Mouse (Mus musculus) olfactory bulb, adult 2 months (tissue): Measurements from ENCODE around the gene Olfr342. TPM values are rescaled to one million over a fixed set of nuclear protein-coding genes. Genes with fewer than 3 reads are reported as not detected.

Experiments
- H3K27ac ChIP-seq: fragments of 200-500 bp; 2 replicates; pipeline ENCODE4 v1.5.1; 2012; ENCODE audit warnings: low read depth, low read length; ENCODE audit not compliant: insufficient read depth
- H3K4me1 ChIP-seq: fragments of 200-500 bp; 2 replicates; pipeline ENCODE4 v1.6.1; 2012; ENCODE audit warnings: low read length; ENCODE audit not compliant: control insufficient read depth, insufficient read depth
- H3K4me3 ChIP-seq: fragments of 200-500 bp; 2 replicates; pipeline ENCODE4 v1.5.1; 2012; ENCODE audit warnings: mild to moderate bottlenecking, low read depth, low read length, moderate library complexity; ENCODE audit not compliant: insufficient read depth
- CTCF ChIP-seq: fragments of 200-500 bp; IDR thresholded peaks from 2 replicates; pipeline ENCODE4 v1.5.1; 2012; ENCODE audit warnings: low read depth, mild to moderate bottlenecking, low read length, moderate library complexity; ENCODE audit not compliant: insufficient read depth
- POLR2A ChIP-seq: fragments of 200-500 bp; IDR thresholded peaks from 2 replicates; pipeline ENCODE4 v1.6.1; 2012; ENCODE audit warnings: mild to moderate bottlenecking, low read depth, low read length, moderate library complexity; ENCODE audit not compliant: insufficient read depth
- WGBS: fragments of 180-500 bp; shearing (Covaris S2); methylation state at CpG from one replicate; pipeline ENCODE4 v1.1.7; 2018; 5-methylcytosine and 5-hydroxymethylcytosine counted together
- polyA plus RNA-seq: library from polyadenylated mRNA; stranded (reverse); fragments of >200 nt; gene quantifications from 2 replicates; pipeline ENCODE4 v1.2.4, GENCODE M21; 2012; ENCODE audit warnings: low replicate concordance; ENCODE audit not compliant: missing spikeins, insufficient read depth, insufficient read length

Olfr342 gene
- not detected in 2 replicates for polyA plus RNA-seq

- WGBS = 59% methylated on average over 3 of the region's 3 CpGs
- no peak within 1 kb of the TSS for H3K27ac ChIP-seq
- no peak within 1 kb of the TSS for H3K4me3 ChIP-seq
- no peaks in the 10 kb centered on the region for H3K4me1 ChIP-seq
- TF ChIP-seq POLR2A = no peak
- TF ChIP-seq CTCF = no peak
Measured at GRCm38 (mm10) chr2:36524698-36525097, at the start of gene Olfr342. Olfr342 (plus strand) TSS chr2:36524998.

- TF ChIP-seq CTCF (no peak), POLR2A (no peak)
- Histone ChIP-seq H3K27ac (no peak within 1 kb of the TSS), H3K4me3 (no peak within 1 kb of the TSS), H3K4me1 (no peaks in the 10 kb centered on the region)
Measured at GRCm38 (mm10) chr2:36482368-36482767, 42.4 kb upstream of the Olfr342 start, which contains the start of gene Olfr341. Olfr341 (minus strand) TSS chr2:36482468.

- Histone ChIP-seq H3K4me1 (no peaks in the 10 kb centered on the region), H3K27ac (no peak overlapping the region), H3K4me3 (no peak overlapping the region)
- TF ChIP-seq POLR2A (no peak), CTCF (no peak)
Measured at GRCm38 (mm10) chr2:36565156-36565555, 40.4 kb downstream of the Olfr342 start.

- 84% methylated on average over 1 of the region's 1 CpGs for WGBS
- TF ChIP-seq POLR2A (no peak), CTCF (no peak)
- H3K4me1 ChIP-seq = no peaks in the 10 kb centered on the region
- no peak within 1 kb of the TSS for H3K4me3 ChIP-seq
- H3K27ac ChIP-seq = no peak within 1 kb of the TSS
Measured at GRCm38 (mm10) chr2:36566362-36566761, 41.6 kb downstream of the Olfr342 start, which contains the start of gene Olfr344. Olfr344 (plus strand) TSS chr2:36566662.

- Histone ChIP-seq H3K27ac (no peak overlapping the region), H3K4me3 (no peak overlapping the region), H3K4me1 (no peaks in the 10 kb centered on the region)
- TF ChIP-seq CTCF = no peak
Measured at GRCm38 (mm10) chr2:36567022-36567421, 42.2 kb downstream of the Olfr342 start.

- no peak overlapping the region for H3K4me3 ChIP-seq
- 90% methylated on average over 3 of the region's 3 CpGs for WGBS
- H3K27ac ChIP-seq = no peak overlapping the region
- no peaks in the 10 kb centered on the region for H3K4me1 ChIP-seq
- TF ChIP-seq POLR2A = no peak
- no peak for TF ChIP-seq CTCF
Measured at GRCm38 (mm10) chr2:36567845-36568244, 43.0 kb downstream of the Olfr342 start.

Other genes starting within 250 kb of the Olfr342 start
- not detected in 2 replicates for gene Olfr338, start 151.5 kb upstream of the Olfr342 start, polyA plus RNA-seq
- not detected in 2 replicates for gene Olfr339, start 106.1 kb upstream of the Olfr342 start, polyA plus RNA-seq
- gene Olfr340, start 72.4 kb upstream of the Olfr342 start, polyA plus RNA-seq = not detected in 2 replicates
- gene Olfr341, start 42.5 kb upstream of the Olfr342 start, polyA plus RNA-seq = not detected in 2 replicates
- gene Olfr344, start 41.7 kb downstream of the Olfr342 start, polyA plus RNA-seq = not detected in 2 replicates
- not detected in 2 replicates for gene Olfr345, start 115.0 kb downstream of the Olfr342 start, polyA plus RNA-seq
- not detected in 2 replicates for gene Olfr346, start 160.8 kb downstream of the Olfr342 start, polyA plus RNA-seq
- not detected in 2 replicates for gene Olfr347, start 206.9 kb downstream of the Olfr342 start, polyA plus RNA-seq